Mouse (Mus musculus) testis, postnatal 10 days (tissue): ENCODE data around the gene Slc7a7.
"Not testable (repeated sequence)": the region's sequence is repeated elsewhere in the genome, so short reads cannot be mapped to it uniquely, and the experiment has no call there.

Experiments
- DNase-seq: peaks from one replicate; pipeline ENCODE4 v3.0.0; 2021; ENCODE audit warnings: low spot score

Gene Slc7a7

GRCm38 (mm10) chr14:54377166-54377565 is 40.4 kb downstream of the Slc7a7 start:
- no peak for DNase-seq

- no peak for DNase-seq
Measured at GRCm38 (mm10) chr14:54375916-54376315, 41.7 kb downstream of the Slc7a7 start.

- no peak for DNase-seq
Measured at GRCm38 (mm10) chr14:54372923-54373322, 44.7 kb downstream of the Slc7a7 start.

- DNase-seq, result no peak
Measured at GRCm38 (mm10) chr14:54371460-54371859, 46.1 kb downstream of the Slc7a7 start.

GRCm38 (mm10) chr14:54370595-54370994 is 47.0 kb downstream of the Slc7a7 start:
- DNase-seq, result no peak

GRCm38 (mm10) chr14:54369372-54369771 is 48.2 kb downstream of the Slc7a7 start:
- no peak for DNase-seq

- DNase-seq, result peak; percentile 55
Measured at GRCm38 (mm10) chr14:54367429-54368060, 50.0 kb downstream of the Slc7a7 start.

- no peak for DNase-seq
Measured at GRCm38 (mm10) chr14:54366581-54366980, 51.0 kb downstream of the Slc7a7 start.

- DNase-seq, result no peak
Measured at GRCm38 (mm10) chr14:54365026-54365645, 52.4 kb downstream of the Slc7a7 start.

GRCm38 (mm10) chr14:54363156-54363555 is 54.4 kb downstream of the Slc7a7 start:
- peak; percentile 37 for DNase-seq

- peak; percentile 98 for DNase-seq
Measured at GRCm38 (mm10) chr14:54360577-54361340, 56.8 kb downstream of the Slc7a7 start, which contains the start of gene Oxa1l. Gene Oxa1l, plus strand, starts transcription at chr14:54360834.

GRCm38 (mm10) chr14:54354406-54354805 is 63.2 kb downstream of the Slc7a7 start:
- DNase-seq, result no peak

- DNase-seq, result no peak
Measured at GRCm38 (mm10) chr14:54352314-54352713, 65.3 kb downstream of the Slc7a7 start.

- DNase-seq, result not testable (repeated sequence)
Measured at GRCm38 (mm10) chr14:54350773-54351541, 66.6 kb downstream of the Slc7a7 start.

GRCm38 (mm10) chr14:54341807-54342206 is 75.8 kb downstream of the Slc7a7 start:
- DNase-seq, result not testable (repeated sequence)

- no peak for DNase-seq
Measured at GRCm38 (mm10) chr14:54340836-54341235, 76.7 kb downstream of the Slc7a7 start.

GRCm38 (mm10) chr14:54333452-54334189 is 84.0 kb downstream of the Slc7a7 start:
- DNase-seq, result peak; percentile 81

- no peak for DNase-seq
Measured at GRCm38 (mm10) chr14:54332176-54333074, 85.2 kb downstream of the Slc7a7 start.

- DNase-seq, result no peak
Measured at GRCm38 (mm10) chr14:54331178-54331577, 86.4 kb downstream of the Slc7a7 start.

GRCm38 (mm10) chr14:54329201-54329600 is 88.4 kb downstream of the Slc7a7 start:
- peak; percentile 54 for DNase-seq
